Comparison of ENCODE assay signal across 14 mouse cellular contexts in the genomic region with DNA sequence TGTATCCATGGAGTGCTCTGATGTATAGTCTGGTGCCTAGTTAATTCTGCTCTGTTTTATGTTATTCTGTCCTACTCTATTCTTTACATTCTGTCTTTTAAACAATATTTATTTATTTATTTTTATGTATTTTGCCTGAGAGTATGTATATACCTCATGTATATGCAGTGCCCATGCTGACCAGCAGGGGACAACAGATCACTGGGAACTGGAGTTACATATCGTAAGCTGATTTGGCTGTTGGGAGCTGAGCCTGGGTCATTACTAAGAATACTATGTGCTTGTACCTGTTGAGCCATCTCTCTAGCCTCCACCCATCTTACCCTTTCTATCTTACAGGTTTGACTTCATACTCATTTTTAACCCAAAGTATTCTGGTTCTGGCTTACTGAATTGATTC.
A peak's percentile ranks its signal among the peaks of the same experiment; 100 is the strongest.
DNase-seq lines count a peak whose midpoint lies in the region; ATAC-seq and TF ChIP-seq lines count a peak whose summit lies in the region.
"Had no signal": no experiment of that assay in that cellular context is flagged by ENCODE, and none has a peak within 500 bp of the region (broad histone marks: within the 10 kb centered on the region; RNA-seq: fewer than 3 reads in every experiment).

No protein-coding gene starts in this region.

- H3K9ac ChIP-seq in kidney, embryonic 14.5 days (ENCODE audit: low read depth, low read length) = no peak overlapping the region
- H3K9ac ChIP-seq in liver, postnatal 0 days (replicated peaks) = no peak overlapping the region
- H3K9ac ChIP-seq in ES-Bruce4 (ENCODE audit: low read depth, poor library complexity, severe bottlenecking) = no peak overlapping the region
- H3K9ac ChIP-seq: intestine, embryonic 15.5 days; limb, embryonic 13.5 days; lung, embryonic 15.5 days had no signal

- H3K27ac ChIP-seq in kidney, adult 2 months (ENCODE audit: insufficient read depth, low read depth, low read length) = no peak overlapping the region
- H3K27ac ChIP-seq in kidney, embryonic 14.5 days (ENCODE audit: low read depth, low read length) = no peak overlapping the region
- H3K27ac ChIP-seq in liver, postnatal 0 days (ENCODE audit: low read depth) = no peak overlapping the region
- H3K27ac ChIP-seq in ES-Bruce4 (ENCODE audit: insufficient read depth, low read length) = no peak overlapping the region
- H3K27ac ChIP-seq: hindbrain, embryonic 10.5 days; intestine, embryonic 15.5 days; limb, embryonic 13.5 days; lung, embryonic 15.5 days had no signal

- no peaks in the 10 kb centered on the region for H3K9me3 ChIP-seq in kidney, embryonic 14.5 days (ENCODE audit: control insufficient read depth, low read length)
- H3K9me3 ChIP-seq in liver, postnatal 0 days (ENCODE audit: low read length) = no peaks in the 10 kb centered on the region
- no peaks in the 10 kb centered on the region for H3K9me3 ChIP-seq in ES-Bruce4 (replicated peaks; ENCODE audit: control insufficient read depth, insufficient read depth, low read length, poor library complexity, severe bottlenecking)
- H3K9me3 ChIP-seq: hindbrain, embryonic 10.5 days; intestine, embryonic 15.5 days; limb, embryonic 13.5 days; lung, embryonic 15.5 days had no signal

- H3K4me2 ChIP-seq in kidney, embryonic 14.5 days (replicated peaks; ENCODE audit: low read depth, low read length) = no peak overlapping the region
- no peak overlapping the region for H3K4me2 ChIP-seq in liver, postnatal 0 days (ENCODE audit: low read depth, low read length)
- H3K4me2 ChIP-seq: intestine, embryonic 15.5 days; limb, embryonic 13.5 days; lung, embryonic 15.5 days had no signal

- no peak for ATAC-seq in kidney, embryonic 14.5 days (ENCODE audit: low FRiP score, low TSS enrichment)
- no peak for ATAC-seq in liver, postnatal 0 days
- ATAC-seq: intestine, embryonic 15.5 days had no signal

- no peak for TF ChIP-seq EP300 in liver, postnatal 0 days (IDR thresholded peaks at IDR 0.05; ENCODE audit: low read depth)
- TF ChIP-seq EP300 in ES-Bruce4 (IDR thresholded peaks at IDR 0.05; ENCODE audit: insufficient read depth, low read depth, low read length) = no peak

- TF ChIP-seq CTCF in kidney, adult 2 months (conservative IDR thresholded peaks at IDR 0.05; ENCODE audit: insufficient read depth, insufficient read length, low read depth, low read length) = no peak; the same call in 1 of the 2 replicates
- TF ChIP-seq CTCF in liver, postnatal 0 days (IDR thresholded peaks at IDR 0.05; ENCODE audit: low read depth) = peak; percentile 32
- TF ChIP-seq CTCF in ES-Bruce4 (IDR thresholded peaks at IDR 0.05; ENCODE audit: low read depth, low read length) = peak; percentile 7

- H3K27me3 ChIP-seq in kidney, adult 2 months (replicated peaks; ENCODE audit: control insufficient read depth, insufficient read depth, low read length) = no peaks in the 10 kb centered on the region
- no peaks in the 10 kb centered on the region for H3K27me3 ChIP-seq in kidney, embryonic 14.5 days (ENCODE audit: control insufficient read depth, insufficient read depth, low read length)
- no peaks in the 10 kb centered on the region for H3K27me3 ChIP-seq in liver, postnatal 0 days (ENCODE audit: insufficient read depth, low read length)
- no peaks in the 10 kb centered on the region for H3K27me3 ChIP-seq in ES-Bruce4 (ENCODE audit: control insufficient read depth, insufficient read depth, low read length, poor library complexity, severe bottlenecking)
- H3K27me3 ChIP-seq: intestine, embryonic 15.5 days; limb, embryonic 13.5 days; lung, embryonic 15.5 days had no signal

- H3K36me3 ChIP-seq in kidney, adult 2 months (ENCODE audit: control insufficient read depth, insufficient read depth, low read length) = no peaks in the 10 kb centered on the region
- no peaks in the 10 kb centered on the region for H3K36me3 ChIP-seq in kidney, embryonic 14.5 days (ENCODE audit: control insufficient read depth, insufficient read depth, low read length)
- H3K36me3 ChIP-seq in liver, postnatal 0 days (replicated peaks; ENCODE audit: insufficient read depth, low read length) = no peaks in the 10 kb centered on the region
- H3K36me3 ChIP-seq in ES-Bruce4 (ENCODE audit: control insufficient read depth, insufficient read depth, low read length, poor library complexity, severe bottlenecking) = no peaks in the 10 kb centered on the region
- H3K36me3 ChIP-seq: hindbrain, embryonic 10.5 days; intestine, embryonic 15.5 days; limb, embryonic 13.5 days; lung, embryonic 15.5 days had no signal

- 97% methylated on average over 1 of the region's 1 CpGs for WGBS in kidney, adult 2 months
- 96% methylated on average over 1 of the region's 1 CpGs for WGBS in kidney, embryonic 14.5 days
- 91% methylated on average over 1 of the region's 1 CpGs for WGBS in liver, postnatal 0 days (ENCODE audit: insufficient replicate concordance)

- no peaks in the 10 kb centered on the region for H3K4me1 ChIP-seq in kidney, adult 2 months (ENCODE audit: control insufficient read depth, insufficient read depth, low read length)
- no peaks in the 10 kb centered on the region for H3K4me1 ChIP-seq in kidney, embryonic 14.5 days (ENCODE audit: control insufficient read depth, insufficient read depth, low read length)
- H3K4me1 ChIP-seq in liver, postnatal 0 days (ENCODE audit: insufficient read depth) = no peaks in the 10 kb centered on the region
- H3K4me1 ChIP-seq in ES-Bruce4 (ENCODE audit: control insufficient read depth, insufficient read depth, low read length) = no peaks in the 10 kb centered on the region
- H3K4me1 ChIP-seq: hindbrain, embryonic 10.5 days; intestine, embryonic 15.5 days; limb, embryonic 13.5 days had no signal

- DNase-seq in kidney, adult 2 months = peak; percentile 5
- no peak for DNase-seq in liver, postnatal 0 days
- DNase-seq in liver (no peak), ZHBTc4 (ENCODE audit: low read depth, low spot score) (peak; percentile 45)
- no peak for DNase-seq in heart, postnatal 4 days
- DNase-seq: adrenal gland, postnatal 25 days; cerebellum, postnatal 36 days; layer of hippocampus, postnatal 36 days had no signal

- H3K4me3 ChIP-seq in kidney, adult 2 months (ENCODE audit: insufficient read depth, low read depth, low read length) = no peak overlapping the region
- H3K4me3 ChIP-seq in kidney, embryonic 14.5 days (ENCODE audit: low read length) = no peak overlapping the region
- H3K4me3 ChIP-seq in liver, postnatal 0 days (ENCODE audit: low read depth, low read length) = no peak overlapping the region
- H3K4me3 ChIP-seq in ES-Bruce4 (ENCODE audit: low read depth, low read length) = no peak overlapping the region
- H3K4me3 ChIP-seq: hindbrain, embryonic 10.5 days; intestine, embryonic 15.5 days; limb, embryonic 13.5 days; lung, embryonic 15.5 days had no signal

- no peak for TF ChIP-seq POLR2A in kidney, adult 2 months (IDR thresholded peaks at IDR 0.05; ENCODE audit: low read depth, low read length)
- TF ChIP-seq POLR2A in ES-Bruce4 (IDR thresholded peaks at IDR 0.05; ENCODE audit: insufficient read depth, low read length) = no peak

Comparison
In these comparisons a context has a peak if more than half of its experiments do, and no peak if none do; other contexts are left out.
1. DNase-seq: peak in kidney, adult 2 months (single experiment) and ZHBTc4 (single experiment); none in liver, postnatal 0 days (single experiment), liver (single experiment) and heart, postnatal 4 days (single experiment).